Mouse (Mus musculus) hindbrain, embryonic 13.5 days (tissue): ENCODE data around the gene Pdpk1. TPM values are rescaled to one million over a fixed set of nuclear protein-coding genes. Genes with fewer than 3 reads are reported as not detected.

Experiments
- ATAC-seq: fragments of 200-750 bp; cut with Nextera tagmentation; 2 replicates; pipeline ENCODE4 v1.8.0; 2017; ENCODE audit warnings: moderate TSS enrichment; ENCODE audit not compliant: low FRiP score
- H3K27ac ChIP-seq: fragments of 300-500 bp; sonication (generic); 2 replicates; pipeline ENCODE4 v1.5.1; 2015; ENCODE audit warnings: inconsistent platforms, mild to moderate bottlenecking, moderate library complexity
- H3K27me3 ChIP-seq: fragments of 300-500 bp; sonication (generic); 2 replicates; pipeline ENCODE4 v1.6.1; 2015; ENCODE audit warnings: mild to moderate bottlenecking, inconsistent platforms
- H3K36me3 ChIP-seq: fragments of 300-500 bp; sonication (generic); 2 replicates; pipeline ENCODE4 v1.6.1; 2015; ENCODE audit warnings: mild to moderate bottlenecking, inconsistent platforms
- H3K4me1 ChIP-seq: fragments of 300-500 bp; sonication (generic); replicated peaks from 2 replicates; pipeline ENCODE4 v1.6.1; 2015; ENCODE audit warnings: inconsistent platforms
- H3K4me2 ChIP-seq: fragments of 300-500 bp; sonication (generic); 2 replicates; pipeline ENCODE4 v1.6.1; 2015; ENCODE audit warnings: inconsistent platforms, mild to moderate bottlenecking, moderate library complexity
- H3K4me3 ChIP-seq: fragments of 300-500 bp; sonication (generic); 2 replicates; pipeline ENCODE4 v1.5.1; 2015; ENCODE audit warnings: mild to moderate bottlenecking, inconsistent platforms
- H3K9ac ChIP-seq: fragments of 300-500 bp; sonication (generic); 2 replicates; pipeline ENCODE4 v1.6.1; 2015; ENCODE audit warnings: mild to moderate bottlenecking, inconsistent platforms
- H3K9me3 ChIP-seq: fragments of 300-500 bp; sonication (generic); 2 replicates; pipeline ENCODE4 v1.6.1; 2016; ENCODE audit warnings: inconsistent platforms
- WGBS: fragments of 180-500 bp; shearing (Covaris S2); methylation state at CpG from one replicate; pipeline ENCODE4 v1.1.7; 2015; 5-methylcytosine and 5-hydroxymethylcytosine counted together
- polyA plus RNA-seq: library from polyadenylated mRNA; unstranded; fragments of >200 nt; fragmentation: Nextera tagmentation; extraction: Ambion mirVana; gene quantifications from 2 replicates; pipeline ENCODE4 v1.2.1, GENCODE M21; 2015

Gene Pdpk1
- polyA plus RNA-seq, 1 experiment from 2014 or later, result 64.5 TPM

GRCm38 (mm10) chr17:24170729-24171128 is 20.0 kb upstream of the Pdpk1 start:
- Histone ChIP-seq H3K4me2 (peak overlapping the region; percentile 80; the same call in 1 of the 2 replicates), H3K4me1 (peaks cover 33% of the 10 kb centered on the region), H3K4me3 (0 out of 2 replicates have a peak overlapping the region, but pooled peaks have one; percentile 98), H3K27me3 (0 out of 2 replicates have a peak, but pooled peaks cover 7% of the 10 kb centered on the region), H3K36me3 (peaks cover 14% of the 10 kb centered on the region), H3K9me3 (no peaks in the 10 kb centered on the region), H3K27ac (no peak overlapping the region), H3K9ac (no peak overlapping the region)
- WGBS, result 86% methylated on average over 5 of the region's 5 CpGs
- no peak for ATAC-seq

GRCm38 (mm10) chr17:24170125-24170524 is 19.4 kb upstream of the Pdpk1 start:
- Histone ChIP-seq H3K4me1 (peaks cover 38% of the 10 kb centered on the region), H3K27ac (peak overlapping the region; percentile 97), H3K9ac (peak overlapping the region; percentile 92), H3K9me3 (no peaks in the 10 kb centered on the region), H3K4me2 (peak overlapping the region; percentile 80), H3K36me3 (peaks cover 19% of the 10 kb centered on the region), H3K4me3 (peak overlapping the region; percentile 98), H3K27me3 (0 out of 2 replicates have a peak, but pooled peaks cover 7% of the 10 kb centered on the region)
- ATAC-seq, result no peak
- 65% methylated on average over 3 of the region's 3 CpGs for WGBS

- H3K36me3 ChIP-seq, result peaks cover 25% of the 10 kb centered on the region
- peaks cover 44% of the 10 kb centered on the region for H3K4me1 ChIP-seq
- H3K27ac ChIP-seq, result peak within 1 kb of the TSS; percentile 97
- 1% methylated on average over 58 of the region's 58 CpGs for WGBS
- H3K9ac ChIP-seq, result peak within 1 kb of the TSS; percentile 92
- no peaks in the 10 kb centered on the region for H3K9me3 ChIP-seq
- H3K27me3 ChIP-seq, result 0 out of 2 replicates have a peak, but pooled peaks cover 7% of the 10 kb centered on the region
- H3K4me3 ChIP-seq, result peak within 1 kb of the TSS; percentile 98
- peak within 1 kb of the TSS; percentile 80 for H3K4me2 ChIP-seq
- peak; percentile 87 for ATAC-seq
These were observed 18.8 kb upstream of the Pdpk1 start, which contains the start of gene Atp6v0c for GRCm38 (mm10) chr17:24169317-24170065. TSS of gene Atp6v0c (minus strand) at chr17:24169702.

GRCm38 (mm10) chr17:24168590-24169277 is 18.0 kb upstream of the Pdpk1 start:
- H3K4me3 ChIP-seq, result peak overlapping the region; percentile 98
- WGBS, result under 1% methylated on average over 38 of the region's 41 CpGs
- peaks cover 26% of the 10 kb centered on the region for H3K36me3 ChIP-seq
- H3K9me3 ChIP-seq, result no peaks in the 10 kb centered on the region
- H3K4me1 ChIP-seq, result peaks cover 45% of the 10 kb centered on the region
- 0 out of 2 replicates have a peak, but pooled peaks cover 7% of the 10 kb centered on the region for H3K27me3 ChIP-seq
- H3K9ac ChIP-seq, result peak overlapping the region; percentile 92
- peak overlapping the region; percentile 80 for H3K4me2 ChIP-seq
- ATAC-seq, result peak; percentile 72
- H3K27ac ChIP-seq, result peak overlapping the region; percentile 97

GRCm38 (mm10) chr17:24167891-24168505 is 17.3 kb upstream of the Pdpk1 start:
- Histone ChIP-seq H3K4me3 (peak overlapping the region; percentile 98), H3K27me3 (0 out of 2 replicates have a peak, but pooled peaks cover 7% of the 10 kb centered on the region), H3K36me3 (peaks cover 26% of the 10 kb centered on the region), H3K9me3 (no peaks in the 10 kb centered on the region), H3K4me2 (peak overlapping the region; percentile 80), H3K27ac (peak overlapping the region; percentile 97), H3K4me1 (peaks cover 44% of the 10 kb centered on the region), H3K9ac (peak overlapping the region; percentile 92)
- no peak for ATAC-seq
- WGBS, result 62% methylated on average over 7 of the region's 7 CpGs

- no peak overlapping the region for H3K27ac ChIP-seq
- H3K4me1 ChIP-seq, result peaks cover 53% of the 10 kb centered on the region
- H3K9ac ChIP-seq, result peak overlapping the region; percentile 92
- peak overlapping the region; percentile 80 for H3K4me2 ChIP-seq
- no peak for ATAC-seq
- WGBS, result 92% methylated on average over 6 of the region's 6 CpGs
- peak overlapping the region; percentile 98 for H3K4me3 ChIP-seq
- no peaks in the 10 kb centered on the region for H3K9me3 ChIP-seq
- peaks cover 26% of the 10 kb centered on the region for H3K36me3 ChIP-seq
- 0 out of 2 replicates have a peak, but pooled peaks cover 7% of the 10 kb centered on the region for H3K27me3 ChIP-seq
These were observed 16.4 kb upstream of the Pdpk1 start for GRCm38 (mm10) chr17:24167120-24167519.

- Histone ChIP-seq H3K27me3 (no peaks in the 10 kb centered on the region), H3K36me3 (peaks cover 30% of the 10 kb centered on the region), H3K9me3 (no peaks in the 10 kb centered on the region), H3K4me1 (peaks cover 53% of the 10 kb centered on the region), H3K9ac (no peak overlapping the region), H3K4me3 (no peak overlapping the region), H3K4me2 (no peak overlapping the region), H3K27ac (no peak overlapping the region)
- no peak for ATAC-seq
- 83% methylated on average over 11 of the region's 11 CpGs for WGBS
These were observed 14.0 kb upstream of the Pdpk1 start for GRCm38 (mm10) chr17:24164566-24165259.

GRCm38 (mm10) chr17:24163176-24163962 is 12.6 kb upstream of the Pdpk1 start, which contains the start of gene Amdhd2:
TSS of gene Amdhd2 (minus strand) at chr17:24163766.
- H3K4me2 ChIP-seq, result peak within 1 kb of the TSS; percentile 99
- WGBS, result 1% methylated on average over 47 of the region's 47 CpGs

GRCm38 (mm10) chr17:24162584-24163175 is 12.0 kb upstream of the Pdpk1 start:
- Histone ChIP-seq H3K27me3 (no peaks in the 10 kb centered on the region), H3K9ac (peak overlapping the region; percentile 91), H3K4me2 (peak overlapping the region; percentile 99), H3K4me3 (peak overlapping the region; percentile 78), H3K9me3 (no peaks in the 10 kb centered on the region), H3K27ac (peak overlapping the region; percentile 90), H3K4me1 (peaks cover 46% of the 10 kb centered on the region), H3K36me3 (peaks cover 37% of the 10 kb centered on the region)
- 34% methylated on average over 17 of the region's 17 CpGs for WGBS
- ATAC-seq, result peak; percentile 6

More at GRCm38 (mm10) chr17:24163176-24163962, 12.6 kb upstream of the Pdpk1 start, which contains the start of gene Amdhd2:
- peak within 1 kb of the TSS; percentile 91 for H3K9ac ChIP-seq
- H3K36me3 ChIP-seq, result peaks cover 31% of the 10 kb centered on the region
- peak within 1 kb of the TSS; percentile 90 for H3K27ac ChIP-seq
- peaks cover 53% of the 10 kb centered on the region for H3K4me1 ChIP-seq
- peak within 1 kb of the TSS; percentile 78 for H3K4me3 ChIP-seq
- H3K27me3 ChIP-seq, result no peaks in the 10 kb centered on the region
- ATAC-seq, result peak; percentile 92
- no peaks in the 10 kb centered on the region for H3K9me3 ChIP-seq

- peaks cover 37% of the 10 kb centered on the region for H3K36me3 ChIP-seq
- no peak overlapping the region for H3K4me2 ChIP-seq
- no peak overlapping the region for H3K9ac ChIP-seq
- WGBS, result 83% methylated on average over 5 of the region's 5 CpGs
- ATAC-seq, result no peak
- H3K9me3 ChIP-seq, result no peaks in the 10 kb centered on the region
- no peaks in the 10 kb centered on the region for H3K27me3 ChIP-seq
- no peak overlapping the region for H3K4me3 ChIP-seq
- peaks cover 34% of the 10 kb centered on the region for H3K4me1 ChIP-seq
- H3K27ac ChIP-seq, result no peak overlapping the region
These were observed 10.7 kb upstream of the Pdpk1 start for GRCm38 (mm10) chr17:24161466-24161865.
